Mouse (Mus musculus) intestine, embryonic 14.5 days (tissue): ENCODE results near the gene Iah1. TPM values are rescaled to one million over a fixed set of nuclear protein-coding genes. Genes with fewer than 3 reads are reported as not detected.
A peak's percentile ranks its signal among the peaks of the same experiment; 100 is the strongest.

Source experiments
- ATAC-seq: fragments of 200-750 bp; cut with Nextera tagmentation; replicated peaks from 2 replicates; pipeline ENCODE4 v1.8.0; 2017; ENCODE audit warnings: low read depth, moderate number of reproducible peaks, moderate TSS enrichment, moderate library complexity; ENCODE audit not compliant: low FRiP score, low TSS enrichment
- DNase-seq: peaks from one replicate; pipeline ENCODE4 v3.0.0-alpha.2; 2018; ENCODE audit warnings: low spot score
- H3K27ac ChIP-seq: fragments of 300-500 bp; sonication (generic); 2 replicates; pipeline ENCODE4 v1.5.1; 2014; ENCODE audit warnings: low read depth, mild to moderate bottlenecking, control low read depth
- H3K27me3 ChIP-seq: fragments of 300-500 bp; sonication (generic); replicated peaks from 2 replicates; pipeline ENCODE4 v1.6.1; 2014; ENCODE audit warnings: low read length, control low read depth; ENCODE audit not compliant: control insufficient read depth, insufficient read depth
- H3K36me3 ChIP-seq: fragments of 300-500 bp; sonication (generic); 2 replicates; pipeline ENCODE4 v1.6.1; 2014; ENCODE audit warnings: low read length, control low read depth; ENCODE audit not compliant: control insufficient read depth, insufficient read depth
- H3K4me1 ChIP-seq: fragments of 300-500 bp; sonication (generic); replicated peaks from 2 replicates; pipeline ENCODE4 v1.6.1; 2014; ENCODE audit warnings: low read length, control low read depth, mixed read lengths; ENCODE audit not compliant: control insufficient read depth, insufficient read depth
- H3K4me2 ChIP-seq: fragments of 300-500 bp; sonication (generic); 2 replicates; pipeline ENCODE4 v1.6.1; 2014; ENCODE audit warnings: low read length
- H3K4me3 ChIP-seq: fragments of 300-500 bp; sonication (generic); 2 replicates; pipeline ENCODE4 v1.5.1; 2014; ENCODE audit warnings: low read depth, low read length, control low read depth, mixed read lengths
- H3K9ac ChIP-seq: fragments of 300-500 bp; sonication (generic); 2 replicates; pipeline ENCODE4 v1.6.1; 2014; ENCODE audit warnings: mild to moderate bottlenecking, low read length
- H3K9me3 ChIP-seq: fragments of 300-500 bp; sonication (generic); 2 replicates; pipeline ENCODE4 v1.6.1; 2016; ENCODE audit warnings: low read length, control low read depth; ENCODE audit not compliant: control insufficient read depth
- WGBS: fragments of 180-500 bp; shearing (Covaris S2); extraction: QIAGEN DNeasy Blood & Tissue Kit; methylation state at CpG from one replicate; pipeline ENCODE4 v1.1.7; 2014; 5-methylcytosine and 5-hydroxymethylcytosine counted together
- polyA plus RNA-seq: library from polyadenylated mRNA; unstranded; fragments of >200 nt; fragmentation: Nextera tagmentation; extraction: Ambion mirVana; gene quantifications from 2 replicates; pipeline ENCODE4 v1.2.1, GENCODE M21; 2014

Gene Iah1
- polyA plus RNA-seq, 1 experiment from 2014 or later, result 51.7 TPM

DNA sequence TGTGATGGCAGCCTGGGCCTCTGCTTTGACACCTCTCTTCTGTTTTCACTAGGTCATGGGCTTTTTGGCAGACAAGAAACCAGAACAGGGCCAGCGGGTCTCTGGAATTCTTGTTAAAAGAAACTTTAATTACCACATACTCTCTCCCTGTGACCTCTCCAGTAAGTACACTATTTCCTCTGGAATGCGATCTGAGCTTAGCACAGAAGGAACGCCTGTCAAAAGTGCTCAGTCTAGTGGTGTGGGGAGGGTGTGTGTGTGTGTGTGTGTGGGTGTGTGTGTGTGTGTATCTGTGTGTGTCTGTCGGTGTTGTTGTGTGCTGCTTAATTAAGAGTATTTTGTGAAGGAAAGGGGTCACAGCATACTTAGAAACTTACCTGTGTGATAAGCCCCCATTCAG lies 9.5 kb upstream of the Iah1 start:
- no peak overlapping the region for H3K4me3 ChIP-seq
- ATAC-seq, result no peak
- H3K27me3 ChIP-seq, result no peaks in the 10 kb centered on the region
- H3K9ac ChIP-seq, result no peak overlapping the region
- no peaks in the 10 kb centered on the region for H3K4me1 ChIP-seq
- no peak overlapping the region for H3K4me2 ChIP-seq
- H3K9me3 ChIP-seq, result no peaks in the 10 kb centered on the region
- 73% methylated on average over 4 of the region's 4 CpGs for WGBS
- DNase-seq, result no peak
- peaks cover 98% of the 10 kb centered on the region for H3K36me3 ChIP-seq
- no peak overlapping the region for H3K27ac ChIP-seq

DNA sequence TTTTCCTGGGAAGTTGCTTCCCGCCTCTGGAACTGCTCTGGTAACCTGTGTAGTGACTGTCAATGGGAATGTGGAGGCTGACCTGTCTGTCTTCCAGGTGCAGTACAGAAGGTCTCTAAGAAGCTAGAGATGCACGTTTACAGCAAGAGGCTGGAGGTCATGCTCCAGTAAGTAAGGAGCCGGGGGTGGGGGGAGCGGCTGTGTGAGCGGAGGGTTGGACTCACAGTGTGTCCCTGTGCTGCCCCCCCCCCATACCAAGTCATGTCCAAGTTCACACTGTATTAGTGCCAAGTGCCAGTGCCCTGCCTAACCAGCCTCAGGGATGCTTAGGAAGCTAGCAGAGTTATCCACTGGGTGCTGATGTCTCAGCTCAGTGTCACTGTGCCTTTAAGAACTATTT lies 4.0 kb upstream of the Iah1 start:
- Histone ChIP-seq H3K9ac (no peak overlapping the region), H3K4me1 (peaks cover 2% of the 10 kb centered on the region; the same call in 1 of the 2 replicates), H3K36me3 (peaks cover 78% of the 10 kb centered on the region), H3K27me3 (no peaks in the 10 kb centered on the region), H3K4me2 (no peak overlapping the region), H3K4me3 (no peak overlapping the region), H3K9me3 (no peaks in the 10 kb centered on the region), H3K27ac (no peak overlapping the region)
- 91% methylated on average over 5 of the region's 5 CpGs for WGBS
- ATAC-seq (no peak), DNase-seq (no peak)

DNA sequence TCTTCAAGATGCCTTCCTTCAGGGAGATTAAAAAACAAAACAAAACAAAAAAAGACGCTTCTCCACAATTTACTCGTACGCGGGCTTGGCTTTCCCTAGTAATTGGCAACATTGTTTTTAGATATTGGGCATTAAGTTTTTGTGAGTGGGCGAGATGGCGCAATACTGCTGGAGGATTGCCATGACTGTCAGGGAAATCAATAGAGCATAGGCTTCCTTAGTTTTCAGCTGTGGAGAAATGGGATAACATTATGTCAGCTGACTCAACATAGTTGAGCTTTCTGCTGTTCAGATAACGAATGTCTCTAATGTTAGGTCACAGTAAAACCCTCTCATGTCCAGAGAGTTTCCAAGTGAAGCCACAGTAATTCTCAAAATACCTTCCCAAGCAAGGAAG lies 678 bp downstream of the Iah1 start:
- Histone ChIP-seq H3K27me3 (no peaks in the 10 kb centered on the region), H3K4me2 (peak overlapping the region; percentile 44), H3K27ac (no peak overlapping the region), H3K36me3 (peaks cover 49% of the 10 kb centered on the region), H3K9ac (peak overlapping the region; percentile 68), H3K4me3 (peak overlapping the region; percentile 88), H3K9me3 (no peaks in the 10 kb centered on the region), H3K4me1 (peaks cover 3% of the 10 kb centered on the region; the same call in 1 of the 2 replicates)
- DNase-seq (no peak), ATAC-seq (no peak)
- 31% methylated on average over 7 of the region's 7 CpGs for WGBS

DNA sequence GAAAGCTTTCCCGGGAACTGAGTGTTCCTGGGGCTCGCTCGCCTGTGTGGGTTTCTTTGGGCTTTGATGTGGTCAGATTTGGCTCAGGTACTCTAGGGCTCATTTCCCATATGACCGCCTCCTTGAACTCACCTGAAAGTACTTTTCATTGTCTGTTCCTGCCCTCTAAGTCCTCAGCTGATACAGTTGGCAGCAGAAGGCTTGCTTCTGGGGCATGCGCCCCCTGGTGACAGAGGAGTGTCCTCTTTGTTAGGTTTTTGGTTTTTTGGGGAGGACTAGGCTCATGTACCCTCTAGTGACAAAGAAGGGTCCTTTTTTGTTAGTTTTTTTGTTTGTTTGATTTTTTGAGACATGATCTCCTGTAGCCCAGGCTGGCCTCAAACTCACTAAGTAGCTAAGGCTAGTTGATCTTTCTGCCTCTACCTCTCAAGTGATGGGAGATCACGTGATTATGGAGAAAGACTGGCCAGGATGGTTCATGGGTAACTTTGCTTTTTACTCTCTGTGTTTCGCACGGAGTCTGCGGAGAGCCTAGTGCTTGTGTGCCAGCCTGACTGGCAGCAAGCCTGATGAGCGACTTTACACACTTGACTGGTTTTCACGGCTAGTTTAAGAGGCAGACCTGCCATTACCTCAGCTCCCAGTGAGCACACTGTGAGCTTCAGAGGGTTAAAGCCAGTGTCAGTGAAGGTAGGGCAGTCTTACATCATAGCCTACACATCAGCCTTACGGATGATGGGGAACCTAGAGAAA lies 2.1 kb downstream of the Iah1 start:
- ATAC-seq, result no peak
- 82% methylated on average over 12 of the region's 12 CpGs for WGBS
- Histone ChIP-seq H3K9ac (no peak overlapping the region), H3K4me2 (no peak overlapping the region), H3K36me3 (peaks cover 47% of the 10 kb centered on the region), H3K4me3 (no peak overlapping the region), H3K27me3 (no peaks in the 10 kb centered on the region), H3K27ac (no peak overlapping the region), H3K9me3 (no peaks in the 10 kb centered on the region), H3K4me1 (peaks cover 3% of the 10 kb centered on the region; the same call in 1 of the 2 replicates)
- peak; percentile 75 for DNase-seq

DNA sequence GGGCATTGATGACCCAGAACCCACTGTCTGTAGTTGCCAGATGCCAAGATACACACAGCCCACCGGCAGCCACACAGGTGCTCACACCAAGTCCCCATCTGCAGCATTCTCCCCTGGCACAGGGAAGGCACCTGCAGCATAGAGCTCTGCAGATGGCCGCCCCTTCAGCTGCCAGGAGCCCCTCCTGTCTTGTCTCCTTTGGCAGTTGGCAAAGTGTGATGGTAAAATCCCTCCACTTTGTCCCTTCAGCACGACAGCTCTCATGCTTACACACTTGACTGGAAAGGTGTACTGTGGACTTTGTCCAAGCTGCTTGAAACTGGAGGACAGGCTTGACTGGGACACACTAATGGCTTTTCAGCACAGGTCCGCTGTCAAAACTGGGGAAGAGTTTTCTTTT lies 4.1 kb downstream of the Iah1 start:
- 79% methylated on average over 4 of the region's 4 CpGs for WGBS

DNA sequence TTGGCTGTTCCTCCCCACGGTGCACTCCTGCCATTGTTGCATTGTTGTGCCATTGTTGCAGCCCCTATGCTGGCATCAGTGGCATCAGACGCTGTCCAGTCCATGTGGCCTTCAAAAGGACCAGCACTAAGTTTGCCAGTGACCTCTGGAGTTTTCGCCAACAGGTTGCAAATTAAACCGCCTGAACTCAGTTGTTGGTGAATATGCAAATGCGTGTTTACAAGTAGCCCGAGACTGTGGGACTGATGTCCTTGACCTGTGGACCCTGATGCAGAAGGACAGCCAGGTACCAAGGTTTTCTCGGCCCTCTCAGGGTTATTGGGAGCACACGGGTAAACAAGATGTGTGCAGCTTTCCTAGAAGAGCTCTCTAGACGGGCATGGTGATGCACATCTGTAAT lies 5.0 kb downstream of the Iah1 start:
- WGBS, result 80% methylated on average over 9 of the region's 9 CpGs
- Histone ChIP-seq H3K4me1 (peaks cover 3% of the 10 kb centered on the region; the same call in 1 of the 2 replicates), H3K9ac (no peak overlapping the region), H3K27ac (no peak overlapping the region), H3K36me3 (peaks cover 52% of the 10 kb centered on the region), H3K4me2 (no peak overlapping the region), H3K4me3 (no peak overlapping the region), H3K27me3 (no peaks in the 10 kb centered on the region), H3K9me3 (no peaks in the 10 kb centered on the region)
- no peak for DNase-seq
- no peak for ATAC-seq

More for the DNA sequence above, 4.1 kb downstream of the Iah1 start:
- Histone ChIP-seq H3K4me2 (no peak overlapping the region), H3K9ac (no peak overlapping the region), H3K36me3 (peaks cover 45% of the 10 kb centered on the region), H3K9me3 (no peaks in the 10 kb centered on the region), H3K4me3 (no peak overlapping the region), H3K27ac (no peak overlapping the region), H3K4me1 (peaks cover 3% of the 10 kb centered on the region; the same call in 1 of the 2 replicates), H3K27me3 (no peaks in the 10 kb centered on the region)
- ATAC-seq (no peak), DNase-seq (no peak)

DNA sequence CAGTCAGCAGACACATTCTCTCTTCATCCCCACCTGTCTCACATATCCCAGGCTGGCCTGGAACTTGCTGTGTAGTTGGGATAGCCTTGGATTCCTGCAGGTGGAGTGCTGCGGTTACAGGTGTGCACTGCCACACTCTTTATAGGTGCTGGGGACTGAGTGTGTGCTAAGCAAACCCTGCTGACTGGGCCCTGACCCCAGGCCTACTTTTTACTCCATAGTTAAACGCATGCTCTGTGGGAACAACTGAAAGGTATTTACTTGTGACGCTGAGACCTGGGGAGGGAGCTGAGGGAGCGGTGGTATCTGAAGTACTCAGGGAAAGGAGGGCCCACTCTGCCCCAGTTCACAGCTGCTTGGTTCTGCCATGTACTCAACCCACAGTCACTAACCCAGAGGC lies 6.1 kb downstream of the Iah1 start:
- Histone ChIP-seq H3K9me3 (no peaks in the 10 kb centered on the region), H3K4me1 (0 out of 2 replicates have a peak, but pooled peaks cover under 1% of the 10 kb centered on the region), H3K27me3 (no peaks in the 10 kb centered on the region), H3K4me3 (no peak overlapping the region), H3K27ac (no peak overlapping the region), H3K36me3 (peaks cover 59% of the 10 kb centered on the region), H3K9ac (no peak overlapping the region), H3K4me2 (no peak overlapping the region)
- no peak for DNase-seq
- no peak for ATAC-seq
- WGBS, result 80% methylated on average over 4 of the region's 4 CpGs

DNA sequence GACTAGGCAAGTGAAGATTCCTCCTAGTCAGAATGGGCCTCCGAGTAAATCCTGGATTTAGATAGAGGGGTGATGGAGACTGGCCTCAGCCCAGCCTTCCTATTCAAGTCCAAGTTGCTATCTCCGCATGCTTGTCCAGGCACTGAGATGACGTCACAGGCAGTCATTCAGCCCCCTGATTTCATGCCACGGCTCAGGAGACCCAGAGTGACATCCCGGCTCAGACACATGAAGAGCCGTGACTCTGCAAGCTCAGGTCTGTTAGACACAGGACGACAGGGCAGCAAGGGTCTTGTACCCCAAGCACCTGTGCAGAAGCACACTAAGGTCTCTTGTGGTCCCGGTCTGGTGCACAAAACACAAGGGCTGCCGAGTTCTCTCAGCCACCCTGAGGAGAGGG lies 6.7 kb downstream of the Iah1 start:
- Histone ChIP-seq H3K9ac (no peak overlapping the region), H3K27me3 (no peaks in the 10 kb centered on the region), H3K36me3 (peaks cover 65% of the 10 kb centered on the region)

DNA sequence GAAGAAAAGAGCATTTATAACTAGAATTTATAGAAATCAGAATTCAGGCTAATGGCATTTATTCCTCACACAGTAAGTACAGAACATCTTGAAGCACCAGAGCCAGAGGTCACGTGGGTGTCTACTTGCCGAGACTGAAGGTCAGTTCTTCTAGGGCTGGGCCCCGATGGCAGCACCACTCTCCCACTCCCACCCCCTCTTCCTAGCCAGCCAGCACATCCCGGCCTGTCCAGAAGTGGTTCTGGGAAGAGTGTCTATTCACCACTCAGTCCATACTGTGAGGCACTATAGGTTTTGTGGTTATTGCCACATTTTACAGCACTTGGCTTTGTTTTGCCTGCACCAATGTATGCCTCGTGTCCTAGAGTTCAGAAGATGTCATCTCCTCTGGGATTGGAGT lies 7.9 kb downstream of the Iah1 start:
- 85% methylated on average over 5 of the region's 5 CpGs for WGBS
- Histone ChIP-seq H3K27ac (no peak overlapping the region), H3K27me3 (no peaks in the 10 kb centered on the region), H3K9me3 (no peaks in the 10 kb centered on the region), H3K4me3 (no peak overlapping the region), H3K9ac (no peak overlapping the region), H3K4me1 (no peaks in the 10 kb centered on the region), H3K36me3 (peaks cover 75% of the 10 kb centered on the region), H3K4me2 (no peak overlapping the region)
- DNase-seq, result no peak
- no peak for ATAC-seq

More for the DNA sequence above, 6.7 kb downstream of the Iah1 start:
- DNase-seq (no peak), ATAC-seq (no peak)
- H3K4me2 ChIP-seq, result no peak overlapping the region
- no peak overlapping the region for H3K4me3 ChIP-seq
- 85% methylated on average over 9 of the region's 9 CpGs for WGBS
- H3K27ac ChIP-seq, result no peak overlapping the region
- no peaks in the 10 kb centered on the region for H3K4me1 ChIP-seq
- H3K9me3 ChIP-seq, result no peaks in the 10 kb centered on the region
